Mouse (Mus musculus) brown adipose tissue, adult 24 weeks (tissue): Measurements from ENCODE around the gene Fam71e2. TPM values are rescaled to one million over a fixed set of nuclear protein-coding genes. Genes with fewer than 3 reads are reported as not detected.

Source experiments
- H3K27ac ChIP-seq: fragments of 200-500 bp; replicated peaks from 2 replicates; pipeline ENCODE4 v1.5.1; 2012; ENCODE audit warnings: low read depth, mild to moderate bottlenecking, low read length
- H3K4me1 ChIP-seq: fragments of 200-500 bp; 2 replicates; pipeline ENCODE4 v1.6.1; 2012; ENCODE audit warnings: low read length, mixed read lengths; ENCODE audit not compliant: control insufficient read depth, insufficient read depth, insufficient read length
- H3K4me3 ChIP-seq: fragments of 200-500 bp; 2 replicates; pipeline ENCODE4 v1.5.1; 2012; ENCODE audit warnings: low read depth, mild to moderate bottlenecking, low read length, moderate library complexity; ENCODE audit not compliant: insufficient read depth
- polyA plus RNA-seq: library from polyadenylated mRNA; stranded (reverse); fragments of >200 nt; gene quantifications from 2 replicates; pipeline ENCODE4 v1.2.4, GENCODE M21; 2012; ENCODE audit not compliant: missing spikeins, insufficient read depth, insufficient read length

Gene Fam71e2
- polyA plus RNA-seq, 1 experiment, result not detected

DNA sequence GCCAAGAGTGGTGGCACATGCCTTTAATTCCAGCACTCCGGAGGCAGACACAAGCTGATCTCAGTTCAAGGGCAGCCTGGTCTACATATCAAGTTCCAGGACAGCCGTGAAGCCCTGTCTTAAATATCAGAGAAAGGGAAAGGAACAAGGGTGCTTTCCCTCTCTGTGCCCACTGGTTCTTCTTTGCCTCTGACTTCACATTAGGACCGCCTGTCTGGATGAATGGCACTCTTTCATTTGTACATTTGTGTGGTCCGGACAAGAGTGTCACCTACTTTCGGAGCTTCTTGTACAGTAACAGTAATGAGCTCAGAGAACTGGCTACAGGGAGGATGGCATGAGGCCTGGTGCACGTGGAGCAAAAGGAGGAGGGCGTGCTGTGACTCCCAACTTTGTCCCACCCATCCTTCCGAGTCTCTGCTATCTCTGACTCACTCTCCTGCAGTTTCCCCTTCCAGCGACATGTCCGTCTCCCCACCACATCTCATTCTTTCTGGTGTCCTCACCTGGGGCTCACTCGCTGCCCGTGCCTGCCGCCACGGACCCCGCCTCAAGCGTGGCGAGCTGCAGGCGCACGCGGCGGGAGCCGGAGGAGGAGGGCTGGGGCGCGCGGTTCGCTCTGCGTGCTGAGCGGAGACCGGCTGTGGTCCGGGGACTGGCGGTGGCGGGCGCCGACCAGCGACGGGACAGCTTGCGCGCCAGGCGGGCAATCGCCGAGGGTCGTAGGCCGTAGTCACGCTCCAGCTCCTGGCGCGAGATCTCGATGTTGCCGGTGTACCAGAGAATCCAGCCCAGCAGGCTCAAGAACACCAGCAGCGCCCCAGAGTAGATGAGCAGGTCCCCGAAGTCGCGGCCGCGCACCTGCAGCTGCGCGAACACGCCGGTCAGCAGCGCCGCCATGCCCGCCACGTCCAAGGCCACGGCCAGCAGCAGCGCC, 17.7 kb upstream of the Fam71e2 start:
- Histone ChIP-seq H3K4me3 (peak overlapping the region; percentile 82), H3K27ac (no peak overlapping the region), H3K4me1 (no peaks in the 10 kb centered on the region)

DNA sequence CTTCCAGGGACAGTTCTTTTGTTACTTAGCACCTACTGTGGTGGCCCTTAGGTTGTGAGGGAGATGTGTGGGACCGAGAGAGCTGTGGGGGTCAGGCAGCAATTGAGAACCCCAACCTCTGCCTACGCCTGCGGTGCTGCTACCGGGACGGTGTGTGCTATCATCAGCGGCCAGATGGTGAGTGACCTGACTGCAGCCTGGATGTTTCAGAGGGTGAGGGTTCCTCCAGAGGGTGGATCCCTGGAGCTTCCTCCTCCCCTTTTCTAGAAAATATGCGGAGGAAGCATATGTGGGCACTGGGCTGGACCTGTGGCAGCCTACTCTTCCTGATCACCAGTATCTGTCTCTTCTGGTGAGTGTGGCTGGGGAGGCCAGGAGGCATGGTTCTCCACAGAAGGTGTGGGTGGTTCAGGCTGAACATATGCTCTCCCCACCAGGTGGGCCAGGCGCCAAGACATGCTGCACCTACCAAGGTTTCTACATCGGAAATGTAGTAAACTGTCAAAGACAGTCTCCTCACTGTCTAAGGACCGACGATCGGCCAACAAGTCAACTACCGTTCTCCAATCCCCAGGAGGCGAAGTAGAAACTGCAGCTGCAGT, 12.7 kb upstream of the Fam71e2 start:
- H3K27ac ChIP-seq, result no peak overlapping the region
- H3K4me1 ChIP-seq, result no peaks in the 10 kb centered on the region
- H3K4me3 ChIP-seq, result no peak overlapping the region

DNA sequence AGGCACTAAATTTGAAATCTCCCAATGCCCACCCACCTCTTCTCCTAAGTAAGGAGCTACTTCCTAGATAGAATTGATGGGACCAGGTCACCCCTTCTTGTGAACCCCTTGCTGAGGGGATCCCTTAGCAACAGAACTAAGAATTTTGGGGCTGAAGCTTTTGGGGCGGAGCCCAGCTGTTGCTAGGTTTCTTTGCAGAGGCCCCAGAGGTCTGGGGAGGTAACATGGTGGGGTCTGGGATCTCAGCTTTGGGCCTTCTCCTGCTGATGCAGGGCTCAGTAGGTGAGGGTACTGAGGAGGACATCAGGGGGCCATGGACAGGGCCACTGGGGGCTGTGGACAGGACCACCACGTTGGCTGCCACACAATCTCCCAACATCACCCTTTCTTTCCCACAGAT, 11.7 kb upstream of the Fam71e2 start, which contains the start of the genes Il11 and Tmem190:
Gene Il11, minus strand, starts transcription at position 101 of the 400 bp plus-strand sequence.
Gene Tmem190, plus strand, starts transcription at position 179 of the 400 bp plus-strand sequence.
- H3K4me1 ChIP-seq, result no peaks in the 10 kb centered on the region
- H3K27ac ChIP-seq, result no peak within 1 kb of the TSS
- no peak within 1 kb of the TSS for H3K4me3 ChIP-seq

DNA sequence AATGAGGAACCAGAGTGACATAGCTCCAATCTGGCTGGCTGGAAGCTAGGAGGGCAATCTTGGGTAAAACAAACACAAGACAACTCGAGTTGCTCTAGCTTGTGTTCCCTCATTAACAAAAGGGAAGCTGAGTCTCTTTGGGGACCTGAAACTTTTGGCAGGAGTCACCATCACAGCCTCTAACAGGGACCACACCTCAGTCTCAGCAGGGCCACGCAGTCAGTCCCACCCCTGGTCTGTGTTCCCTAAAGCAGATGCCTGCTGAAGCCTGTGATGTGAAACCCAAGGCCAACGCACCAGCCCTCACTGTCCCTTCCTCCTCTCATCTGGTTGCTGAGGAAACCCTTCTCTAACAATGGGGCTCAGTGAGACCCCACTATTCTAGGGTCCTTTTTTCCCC, 11.0 kb upstream of the Fam71e2 start:
- Histone ChIP-seq H3K4me3 (no peak overlapping the region), H3K4me1 (no peaks in the 10 kb centered on the region), H3K27ac (no peak overlapping the region)

- H3K4me1 ChIP-seq, result no peaks in the 10 kb centered on the region
- no peak overlapping the region for H3K27ac ChIP-seq
- no peak overlapping the region for H3K4me3 ChIP-seq
These were observed 8.8 kb upstream of the Fam71e2 start for GRCm38 (mm10) chr7:4779921-4780320.

DNA sequence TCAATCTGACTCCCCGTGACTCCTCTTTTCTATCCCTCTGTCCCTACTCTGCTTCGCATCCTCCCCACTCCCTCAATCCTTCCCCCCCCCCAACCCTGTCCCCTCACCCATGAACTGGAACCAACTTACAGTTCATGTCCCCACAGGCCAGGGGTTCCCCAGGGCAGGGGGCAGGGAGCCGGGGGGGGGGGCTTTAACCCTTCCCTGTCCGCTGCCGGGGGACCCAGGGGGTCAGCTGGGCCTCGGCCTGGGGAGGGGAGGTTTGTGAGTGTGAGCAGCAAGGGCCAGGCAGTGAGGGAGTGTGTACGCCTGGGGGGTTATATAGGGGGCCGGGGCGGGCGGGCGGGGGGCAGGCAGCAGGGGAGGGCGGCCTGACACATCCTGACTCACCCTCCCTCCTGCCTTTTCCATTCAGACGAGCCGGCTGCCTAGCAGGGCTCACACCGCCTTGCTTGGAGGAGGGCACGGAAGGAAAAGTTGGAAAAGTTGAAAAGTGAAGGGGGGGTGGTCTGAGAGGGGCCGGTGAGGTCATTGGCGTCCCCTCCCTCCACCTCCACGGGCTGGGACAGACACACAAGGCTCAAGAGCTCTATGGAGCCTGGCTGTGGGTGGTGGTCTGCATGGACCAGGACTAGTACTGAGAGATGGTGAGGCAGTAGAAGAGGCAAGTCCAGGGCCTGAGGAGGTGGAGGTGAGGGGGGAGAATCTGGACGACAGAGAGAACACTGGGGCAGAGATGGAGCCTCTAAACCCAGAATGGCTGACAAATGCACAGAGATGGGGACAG, 6.9 kb upstream of the Fam71e2 start:
- Histone ChIP-seq H3K4me3 (no peak overlapping the region), H3K4me1 (no peaks in the 10 kb centered on the region), H3K27ac (no peak overlapping the region)

DNA sequence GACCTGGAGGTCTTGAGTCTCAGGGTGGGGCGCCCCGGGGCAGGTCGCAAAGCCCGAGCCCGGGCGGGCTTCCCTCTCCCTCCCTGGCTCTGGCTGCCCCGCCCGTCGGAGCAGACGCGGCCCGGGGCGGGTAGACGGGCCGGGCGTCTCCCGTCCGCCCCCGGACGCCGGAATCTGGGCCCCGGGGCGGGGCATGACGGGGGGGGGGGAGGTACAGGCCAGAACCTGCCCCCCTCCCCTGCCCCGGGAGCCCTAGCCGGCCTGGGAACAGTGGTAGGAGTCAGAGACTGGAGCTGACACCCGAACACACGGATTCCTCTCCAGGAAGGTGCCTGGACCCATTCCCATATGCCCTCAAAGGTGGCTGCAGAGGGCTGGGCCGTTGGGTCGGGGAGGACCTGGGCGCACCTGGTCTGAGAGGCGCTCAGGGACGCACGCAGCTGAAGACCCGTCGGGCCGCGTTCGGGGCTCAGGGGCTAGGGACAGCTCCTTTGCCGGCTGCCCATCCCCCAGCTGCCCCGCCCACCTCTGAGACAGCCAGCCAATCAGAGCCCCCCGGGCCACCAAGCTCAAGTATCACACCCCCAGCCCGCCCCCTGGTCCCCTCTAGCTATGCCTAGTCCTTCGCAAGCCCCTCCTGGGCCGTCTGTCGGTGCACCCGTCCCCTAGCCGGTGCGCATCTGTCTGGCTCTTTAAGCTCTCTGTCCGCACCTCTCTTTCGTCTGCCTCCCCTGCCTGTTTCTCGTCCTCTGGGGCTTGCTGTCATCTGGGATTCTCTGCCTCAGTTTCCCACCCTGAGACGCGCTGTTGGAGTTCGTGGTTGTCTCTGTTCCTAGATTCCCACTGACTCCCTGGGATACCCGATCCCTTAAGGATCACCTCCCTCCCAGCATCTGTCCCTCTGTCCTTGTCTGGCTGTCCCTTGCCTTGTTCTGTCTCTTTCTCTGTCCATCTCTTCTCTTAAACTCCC, 6.0 kb upstream of the Fam71e2 start:
- Histone ChIP-seq H3K4me1 (no peaks in the 10 kb centered on the region), H3K4me3 (peak overlapping the region; percentile 66), H3K27ac (no peak overlapping the region)

DNA sequence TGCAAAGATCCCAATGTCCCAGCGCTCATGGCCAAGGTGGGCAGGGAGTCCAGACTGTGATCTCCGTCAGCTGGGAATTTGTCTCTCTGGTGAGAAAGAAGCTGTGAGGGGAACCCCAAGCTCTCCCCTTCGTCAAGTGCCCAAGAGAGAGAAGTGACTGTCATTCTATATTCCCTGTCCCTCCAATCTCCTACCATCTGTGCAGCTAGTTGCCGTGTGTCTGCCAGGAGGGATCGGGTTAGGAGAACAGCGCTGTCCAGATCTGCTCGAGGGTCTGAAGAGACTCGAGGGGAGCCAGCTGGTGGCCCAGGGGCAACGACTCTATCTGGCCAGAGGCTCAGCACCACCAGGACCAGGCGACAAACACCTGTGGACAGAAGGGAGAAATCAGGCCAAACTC, 5.0 kb upstream of the Fam71e2 start:
- Histone ChIP-seq H3K4me1 (no peaks in the 10 kb centered on the region), H3K4me3 (no peak overlapping the region), H3K27ac (no peak overlapping the region)

GRCm38 (mm10) chr7:4764946-4765710, 6.0 kb downstream of the Fam71e2 start:
- no peak overlapping the region for H3K4me3 ChIP-seq
- H3K4me1 ChIP-seq, result no peaks in the 10 kb centered on the region
- no peak overlapping the region for H3K27ac ChIP-seq

DNA sequence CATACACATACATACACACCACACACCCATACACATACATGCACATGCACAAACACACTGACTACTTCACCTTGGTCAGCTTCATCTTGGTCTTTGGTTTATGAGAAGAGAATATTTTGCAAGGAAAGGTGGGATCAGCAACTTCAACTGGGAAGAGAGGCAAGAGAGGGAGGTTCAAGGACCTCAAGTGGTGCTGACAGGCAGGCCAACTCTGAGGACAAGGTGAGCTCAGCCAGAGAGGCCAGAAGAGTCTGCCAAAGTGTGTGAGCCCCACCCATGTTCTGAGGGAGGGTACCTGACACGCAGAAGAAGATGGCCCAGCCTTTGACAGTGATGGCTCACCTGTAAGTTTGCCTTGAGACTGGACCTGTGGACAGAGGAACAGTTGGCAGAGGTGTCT, 11.4 kb downstream of the Fam71e2 start:
- Histone ChIP-seq H3K4me3 (no peak overlapping the region), H3K27ac (no peak overlapping the region), H3K4me1 (no peaks in the 10 kb centered on the region)

GRCm38 (mm10) chr7:4752821-4753570, 18.1 kb downstream of the Fam71e2 start, which contains the start of gene Cox6b2:
Cox6b2 (minus strand) TSS chr7:4753094.
- H3K4me3 ChIP-seq, result peak within 1 kb of the TSS; percentile 47
- H3K4me1 ChIP-seq, result peaks cover 6% of the 10 kb centered on the region; the same call in 1 of the 2 replicates
- H3K27ac ChIP-seq, result no peak within 1 kb of the TSS

DNA sequence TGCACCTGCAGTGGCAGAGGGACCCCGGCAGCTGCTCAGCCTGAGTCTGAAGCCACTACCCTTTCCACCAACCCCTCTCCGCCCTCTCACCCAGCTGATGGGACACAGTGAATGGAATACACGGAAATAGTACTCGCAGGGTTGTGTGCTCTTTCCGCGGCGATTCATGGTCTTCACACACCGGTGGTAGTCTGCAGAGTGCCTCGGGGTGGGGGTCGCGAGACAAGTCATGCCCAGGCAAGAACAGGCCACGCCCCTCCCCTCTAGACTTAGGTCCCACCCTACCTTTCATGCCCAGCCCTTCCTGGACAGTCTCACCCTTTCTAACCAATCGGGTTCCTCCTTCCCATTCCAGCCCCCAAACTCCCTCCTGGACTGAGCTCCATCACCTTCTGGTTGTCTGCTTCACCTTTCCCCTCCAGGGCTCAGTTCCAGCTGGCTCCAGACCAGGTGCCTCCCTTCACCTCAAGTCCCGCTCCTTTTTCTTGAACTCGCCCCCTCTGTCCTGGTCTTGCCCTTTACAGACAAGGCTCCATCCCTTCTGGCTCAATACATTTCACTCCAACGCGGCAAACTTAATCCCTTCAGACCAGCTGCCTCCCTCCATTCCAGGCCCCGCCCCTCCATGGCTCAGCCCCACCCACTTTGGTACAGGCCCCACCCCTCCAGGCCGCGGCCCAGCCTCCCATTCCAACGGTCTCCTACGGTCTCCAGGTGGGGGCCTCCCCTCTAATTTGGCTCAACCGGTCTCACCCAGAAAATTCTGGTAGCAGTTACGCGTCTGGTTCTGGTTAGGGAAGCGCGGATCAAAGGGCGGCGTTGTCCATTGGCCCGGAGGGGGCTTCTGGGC, 18.9 kb downstream of the Fam71e2 start:
- Histone ChIP-seq H3K27ac (no peak overlapping the region), H3K4me1 (peaks cover 6% of the 10 kb centered on the region; the same call in 1 of the 2 replicates)

More for the DNA sequence above, 18.9 kb downstream of the Fam71e2 start:
- peak overlapping the region; percentile 47 for H3K4me3 ChIP-seq
